Mouse (Mus musculus): Measurements from ENCODE around the gene Lpin1.

The Lpin1 gene

GRCm38 (mm10) chr12:16610936-16611335 is at the start of gene Lpin1:
Lpin1 (minus strand) TSS chr12:16610966.
- DNase-seq (ENCODE audit: low spot score in 2 of 2): no peak

DNA sequence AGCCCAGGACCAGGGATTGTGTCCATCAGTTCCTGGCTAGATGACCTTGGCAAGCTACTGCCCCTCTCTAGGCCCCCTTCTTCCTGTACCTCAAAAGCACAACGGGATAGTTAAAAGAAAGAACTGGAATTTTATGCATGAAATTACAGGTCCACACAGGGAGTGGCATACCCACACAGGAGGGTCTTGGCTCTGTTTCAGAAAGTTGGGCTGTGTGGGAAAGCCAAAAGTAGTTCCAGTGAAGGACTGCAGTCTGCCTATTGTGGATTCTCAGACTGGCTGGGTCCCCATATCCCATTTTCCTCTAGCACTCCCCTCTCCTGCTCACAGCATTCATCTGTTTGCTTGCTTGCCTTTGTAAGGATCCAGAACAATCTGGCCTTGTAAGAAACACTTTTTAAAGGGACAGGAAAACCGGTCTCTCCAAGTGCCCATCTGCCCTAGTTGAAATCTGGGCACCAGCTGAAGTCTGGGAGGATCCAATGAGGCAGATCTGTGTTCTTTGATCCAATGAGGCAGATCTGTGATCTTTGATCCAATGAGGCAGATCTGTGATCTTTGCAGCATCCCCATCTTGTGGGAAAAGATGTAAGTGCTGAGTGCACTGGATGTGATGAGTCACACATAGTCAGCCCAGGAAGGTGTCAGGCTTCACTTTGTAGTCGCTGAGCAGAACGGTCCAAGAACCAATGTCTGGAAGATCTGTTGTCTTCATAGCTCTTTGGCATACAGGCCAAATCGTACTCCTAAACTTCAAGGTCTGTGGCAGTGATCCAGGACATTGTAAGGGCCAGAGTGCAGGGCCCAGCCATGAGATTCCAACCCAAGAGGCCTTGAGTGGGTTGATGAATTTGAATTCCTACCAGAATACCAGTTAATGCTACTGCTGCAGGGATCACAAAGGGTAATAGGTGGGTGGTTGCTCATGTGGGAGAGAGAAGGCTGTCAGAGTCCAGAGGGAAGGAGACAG is 46.4 kb upstream of the Lpin1 start:
- no peak for DNase-seq (ENCODE audit: low spot score in 2 of 2)

- no peak for DNase-seq (ENCODE audit: low spot score in 2 of 2)
Observed at GRCm38 (mm10) chr12:16655604-16656003, 44.8 kb upstream of the Lpin1 start.

DNA sequence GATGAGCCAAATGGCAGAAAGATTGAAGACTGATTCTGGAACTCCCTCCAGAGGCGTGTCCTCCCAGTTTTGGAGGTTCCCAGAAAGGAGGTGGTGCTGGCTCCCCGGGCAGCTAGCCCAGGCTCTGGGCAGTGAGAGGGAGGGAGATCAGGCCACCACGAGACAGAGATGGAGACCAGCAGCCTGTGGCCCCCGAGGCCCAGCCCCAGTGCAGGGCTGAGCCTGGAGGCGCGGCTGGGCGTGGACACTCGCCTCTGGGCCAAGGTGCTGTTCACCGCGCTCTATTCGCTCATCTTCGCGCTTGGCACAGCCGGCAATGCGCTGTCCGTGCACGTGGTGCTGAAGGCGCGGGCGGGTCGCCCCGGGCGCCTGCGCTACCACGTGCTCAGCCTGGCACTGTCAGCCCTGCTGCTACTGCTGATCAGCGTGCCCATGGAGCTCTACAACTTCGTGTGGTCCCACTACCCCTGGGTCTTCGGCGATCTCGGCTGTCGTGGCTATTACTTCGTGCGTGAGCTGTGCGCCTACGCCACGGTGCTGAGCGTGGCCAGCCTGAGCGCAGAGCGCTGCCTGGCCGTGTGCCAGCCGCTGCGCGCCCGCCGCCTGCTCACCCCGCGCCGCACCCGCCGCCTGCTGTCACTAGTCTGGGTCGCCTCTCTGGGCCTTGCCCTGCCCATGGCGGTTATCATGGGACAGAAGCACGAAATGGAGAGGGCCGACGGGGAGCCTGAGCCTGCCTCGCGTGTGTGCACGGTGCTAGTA is 42.7 kb upstream of the Lpin1 start, which contains the start of gene Ntsr2:
Gene Ntsr2 (plus strand): TSS at position 51 of the 762 bp plus-strand sequence.
- DNase-seq (ENCODE audit: low spot score in 2 of 2): peak in 1 of 2 experiments; percentile 6

- no peak for DNase-seq (ENCODE audit: low spot score in 2 of 2)
Observed at GRCm38 (mm10) chr12:16649819-16650218, 39.1 kb upstream of the Lpin1 start.

- DNase-seq (ENCODE audit: low spot score in 2 of 2): no peak
Observed at GRCm38 (mm10) chr12:16648273-16648672, 37.5 kb upstream of the Lpin1 start.

- no peak for DNase-seq (ENCODE audit: low spot score in 2 of 2)
Observed at GRCm38 (mm10) chr12:16646780-16647409, 36.1 kb upstream of the Lpin1 start.

DNA sequence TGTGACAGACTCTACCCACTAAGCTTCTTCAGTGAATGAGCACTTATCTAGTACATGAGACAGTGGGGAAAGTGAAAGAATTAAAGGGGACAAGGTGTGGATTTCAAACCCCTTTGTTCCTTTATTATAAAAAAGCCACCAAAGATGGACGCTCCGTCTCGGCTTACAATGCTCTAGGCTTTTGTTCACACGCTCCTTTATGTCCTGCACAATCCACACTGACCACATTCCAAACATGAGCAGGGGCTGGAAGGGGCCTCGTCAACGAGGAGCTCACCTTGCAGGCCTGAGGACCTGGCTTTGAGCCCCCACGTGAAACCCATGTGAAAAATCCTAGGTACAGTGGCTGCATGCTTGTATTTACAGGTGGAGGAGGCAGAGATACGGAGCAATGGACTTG is 33.9 kb upstream of the Lpin1 start:
- no peak for DNase-seq (ENCODE audit: low spot score in 2 of 2)

- DNase-seq (ENCODE audit: low spot score in 2 of 2): no peak
Observed at GRCm38 (mm10) chr12:16643508-16644345, 33.0 kb upstream of the Lpin1 start.

- DNase-seq (ENCODE audit: low spot score in 2 of 2): no peak
Observed at GRCm38 (mm10) chr12:16642000-16642399, 31.2 kb upstream of the Lpin1 start.

DNA sequence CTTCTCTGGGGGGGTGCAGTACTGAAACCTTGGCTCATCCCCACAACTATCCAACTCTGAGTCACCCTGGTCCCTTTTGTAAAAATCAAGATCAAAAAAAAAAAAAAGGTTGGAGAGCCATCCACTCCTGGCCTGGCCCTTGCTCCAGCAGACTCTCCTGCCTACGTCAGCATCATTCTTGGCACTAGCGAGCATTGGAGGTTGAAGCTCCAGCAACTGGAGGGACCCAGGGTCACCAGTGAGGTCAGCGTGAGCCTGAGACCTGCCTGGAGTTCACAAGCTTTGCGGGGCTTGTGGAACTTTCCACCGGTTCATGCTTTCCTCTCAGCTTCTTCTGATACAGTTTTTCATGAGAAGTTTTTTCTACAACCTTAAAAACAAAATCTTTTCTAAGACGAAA is 29.3 kb upstream of the Lpin1 start:
- DNase-seq (ENCODE audit: low spot score in 2 of 2): no peak

GRCm38 (mm10) chr12:16639078-16639771 is 28.5 kb upstream of the Lpin1 start:
- no peak for DNase-seq (ENCODE audit: low spot score in 2 of 2)

DNA sequence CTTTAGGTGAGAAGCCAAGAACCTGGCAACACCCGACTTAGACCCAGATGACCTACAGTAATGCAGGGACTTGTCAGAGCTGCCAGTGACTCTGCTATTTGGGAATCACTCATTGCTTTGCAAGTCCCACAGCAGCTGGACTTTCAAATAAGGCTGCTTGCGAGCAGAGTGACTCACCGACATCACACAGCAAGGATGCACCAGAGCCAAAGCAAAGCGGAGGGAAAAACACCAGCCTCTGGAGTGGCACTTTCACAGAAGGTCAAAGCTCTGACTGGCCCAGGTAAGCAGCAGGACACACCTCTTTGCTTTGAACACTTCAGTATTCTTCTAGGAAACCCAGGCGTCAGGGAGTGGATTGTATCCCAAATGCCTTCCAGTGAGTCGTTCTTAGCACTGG is 25.1 kb upstream of the Lpin1 start:
- DNase-seq (ENCODE audit: low spot score in 2 of 2): no peak

DNA sequence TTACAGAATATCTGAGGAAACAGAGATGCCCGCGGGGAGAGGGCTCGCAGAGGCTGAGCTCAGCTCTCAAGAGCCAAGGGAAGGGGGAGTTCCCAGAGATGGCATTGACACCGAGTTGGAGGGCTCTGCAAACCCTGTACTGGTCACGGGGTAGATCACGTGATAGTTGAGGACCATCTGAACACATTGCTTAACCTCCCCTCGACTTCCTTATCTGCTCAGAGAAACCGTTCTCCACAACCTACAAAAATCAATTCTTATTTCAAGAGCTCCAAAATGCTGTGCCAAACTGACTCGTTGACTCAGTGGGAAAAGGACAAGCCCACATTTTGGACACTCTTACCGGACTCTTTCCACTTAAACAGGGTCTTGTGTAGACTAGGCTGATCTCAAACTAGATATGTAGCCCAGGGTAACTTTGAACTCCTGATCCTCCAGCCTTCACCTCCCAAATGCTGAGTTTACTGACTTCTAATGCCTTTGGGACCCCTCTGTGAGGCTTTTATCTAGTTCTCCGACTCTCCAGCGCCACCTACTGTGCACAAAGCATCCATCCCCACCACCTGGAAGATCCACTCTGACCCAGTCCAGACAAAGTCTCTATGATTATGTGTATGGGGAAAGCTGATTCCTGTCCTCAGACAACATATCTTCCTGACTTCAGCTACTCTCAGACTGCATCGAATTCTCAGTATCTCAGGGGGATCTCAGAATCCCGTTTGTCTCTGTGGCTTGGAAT is 23.5 kb upstream of the Lpin1 start:
- peak; percentile 10 to 44 for DNase-seq (ENCODE audit: low spot score in 2 of 2)

- DNase-seq (ENCODE audit: low spot score in 2 of 2): no peak
Observed at GRCm38 (mm10) chr12:16633235-16633634, 22.5 kb upstream of the Lpin1 start.

- no peak for DNase-seq (ENCODE audit: low spot score in 2 of 2)
Observed at GRCm38 (mm10) chr12:16631423-16631822, 20.7 kb upstream of the Lpin1 start.

DNA sequence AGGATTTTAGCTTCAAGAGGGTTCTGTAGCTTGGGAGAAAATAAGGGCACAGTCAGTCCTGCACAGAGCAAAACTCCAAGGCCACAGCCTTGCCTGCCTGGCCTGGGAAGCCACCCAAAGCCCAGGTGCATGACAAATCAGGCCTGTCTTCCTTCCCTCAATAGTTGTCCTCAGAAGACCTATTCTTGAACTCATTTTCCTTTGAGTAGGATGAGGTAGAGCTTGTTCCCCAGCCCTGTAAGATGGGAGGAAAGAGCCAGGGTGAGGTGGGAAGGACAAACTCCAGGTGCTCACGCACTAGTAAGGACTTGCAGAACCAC is 20.1 kb upstream of the Lpin1 start:
- DNase-seq (ENCODE audit: low spot score in 2 of 2): no peak

- DNase-seq (ENCODE audit: low spot score in 2 of 2): no peak
Observed at GRCm38 (mm10) chr12:16630152-16630865, 19.5 kb upstream of the Lpin1 start.

- no peak for DNase-seq (ENCODE audit: low spot score in 2 of 2)
Observed at GRCm38 (mm10) chr12:16620230-16620629, 9.5 kb upstream of the Lpin1 start.
